Mouse (Mus musculus) ES-Bruce4 (cell line): ENCODE measurements around the gene Kif6. TPM values are rescaled to one million over a fixed set of nuclear protein-coding genes. Genes with fewer than 3 reads are reported as not detected.

ENCODE experiments used
- H3K27ac ChIP-seq: 2 replicates; pipeline ENCODE4 v1.5.1; 2012; ENCODE audit warnings: low read length, inconsistent platforms; ENCODE audit not compliant: insufficient read depth
- H3K27me3 ChIP-seq: 2 replicates; pipeline ENCODE4 v1.6.1; 2012; ENCODE audit warnings: mild to moderate bottlenecking, low read length, inconsistent platforms; ENCODE audit not compliant: control insufficient read depth, poor library complexity, insufficient read depth, severe bottlenecking
- H3K36me3 ChIP-seq: 2 replicates; pipeline ENCODE4 v1.6.1; 2012; ENCODE audit warnings: inconsistent platforms, mild to moderate bottlenecking, low read length, moderate library complexity; ENCODE audit not compliant: control insufficient read depth, poor library complexity, insufficient read depth, severe bottlenecking
- H3K4me1 ChIP-seq: one replicate; pipeline ENCODE4 v1.8.1; 2011; ENCODE audit warnings: low read length; ENCODE audit not compliant: control insufficient read depth, insufficient read depth
- H3K4me3 ChIP-seq: 2 replicates; pipeline ENCODE4 v1.5.1; 2011; ENCODE audit warnings: low read depth, mild to moderate bottlenecking, low read length
- H3K9ac ChIP-seq: 2 replicates; pipeline ENCODE4 v1.6.1; 2012; ENCODE audit warnings: low read depth, mild to moderate bottlenecking, inconsistent platforms; ENCODE audit not compliant: poor library complexity, severe bottlenecking
- H3K9me3 ChIP-seq: replicated peaks from 2 replicates; pipeline ENCODE4 v1.6.1; 2012; ENCODE audit warnings: mild to moderate bottlenecking, low read length, inconsistent platforms; ENCODE audit not compliant: control insufficient read depth, poor library complexity, insufficient read depth, severe bottlenecking
- CTCF ChIP-seq: IDR thresholded peaks from one replicate; pipeline ENCODE4 v1.8.1; 2011; ENCODE audit warnings: low read depth, low read length
- EP300 ChIP-seq: IDR thresholded peaks from 2 replicates; pipeline ENCODE4 v1.6.1; 2011; ENCODE audit warnings: low read depth, low read length; ENCODE audit not compliant: insufficient read depth
- POLR2A ChIP-seq: IDR thresholded peaks from one replicate; pipeline ENCODE4 v1.8.1; 2011; ENCODE audit warnings: low read length; ENCODE audit not compliant: insufficient read depth
- polyA plus RNA-seq: library from polyadenylated mRNA; stranded (reverse); fragments of >200 nt; gene quantifications from 2 replicates; pipeline ENCODE4 v1.2.4, GENCODE M21; 2011; ENCODE audit warnings: low read depth; ENCODE audit not compliant: missing spikeins, insufficient read depth, insufficient read length

Gene Kif6
- polyA plus RNA-seq, 1 experiment, result 2.3 TPM

- H3K27me3 ChIP-seq, result no peaks in the 10 kb centered on the region
- no peak for TF ChIP-seq EP300
- no peak for TF ChIP-seq CTCF
- TF ChIP-seq POLR2A, result no peak
- H3K9ac ChIP-seq, result no peak overlapping the region
- H3K4me1 ChIP-seq, result no peaks in the 10 kb centered on the region
- no peaks in the 10 kb centered on the region for H3K9me3 ChIP-seq
- no peak overlapping the region for H3K27ac ChIP-seq
- H3K4me3 ChIP-seq, result no peak overlapping the region
- H3K36me3 ChIP-seq, result no peaks in the 10 kb centered on the region
Observed at GRCm38 (mm10) chr17:49734776-49735175, 119.8 kb downstream of the Kif6 start.

- no peak overlapping the region for H3K9ac ChIP-seq
- TF ChIP-seq EP300, result no peak
- no peaks in the 10 kb centered on the region for H3K36me3 ChIP-seq
- no peak overlapping the region for H3K4me3 ChIP-seq
- no peaks in the 10 kb centered on the region for H3K27me3 ChIP-seq
- H3K4me1 ChIP-seq, result no peaks in the 10 kb centered on the region
- H3K27ac ChIP-seq, result no peak overlapping the region
- no peaks in the 10 kb centered on the region for H3K9me3 ChIP-seq
Observed at GRCm38 (mm10) chr17:49736364-49736763, 121.4 kb downstream of the Kif6 start.

GRCm38 (mm10) chr17:49737217-49737774 lies 122.4 kb downstream of the Kif6 start:
- Histone ChIP-seq H3K4me1 (no peaks in the 10 kb centered on the region), H3K27ac (no peak overlapping the region), H3K36me3 (no peaks in the 10 kb centered on the region), H3K9ac (no peak overlapping the region), H3K4me3 (no peak overlapping the region), H3K9me3 (no peaks in the 10 kb centered on the region), H3K27me3 (no peaks in the 10 kb centered on the region)
- TF ChIP-seq POLR2A, result no peak
- TF ChIP-seq CTCF, result no peak
- no peak for TF ChIP-seq EP300

GRCm38 (mm10) chr17:49738351-49738750 lies 123.4 kb downstream of the Kif6 start:
- no peak overlapping the region for H3K27ac ChIP-seq
- no peaks in the 10 kb centered on the region for H3K4me1 ChIP-seq
- H3K4me3 ChIP-seq, result no peak overlapping the region
- TF ChIP-seq EP300 (no peak), CTCF (no peak), POLR2A (no peak)
- H3K9ac ChIP-seq, result no peak overlapping the region
- no peaks in the 10 kb centered on the region for H3K9me3 ChIP-seq
- H3K36me3 ChIP-seq, result no peaks in the 10 kb centered on the region
- H3K27me3 ChIP-seq, result no peaks in the 10 kb centered on the region

GRCm38 (mm10) chr17:49739896-49740679 lies 125.2 kb downstream of the Kif6 start:
- Histone ChIP-seq H3K4me1 (no peaks in the 10 kb centered on the region), H3K4me3 (no peak overlapping the region), H3K9ac (no peak overlapping the region), H3K36me3 (no peaks in the 10 kb centered on the region), H3K9me3 (no peaks in the 10 kb centered on the region), H3K27me3 (no peaks in the 10 kb centered on the region), H3K27ac (no peak overlapping the region)
- TF ChIP-seq POLR2A, result no peak
- no peak for TF ChIP-seq CTCF
- no peak for TF ChIP-seq EP300

GRCm38 (mm10) chr17:49741172-49741571 lies 126.2 kb downstream of the Kif6 start:
- H3K4me1 ChIP-seq, result no peaks in the 10 kb centered on the region
- no peak overlapping the region for H3K27ac ChIP-seq
- TF ChIP-seq CTCF (no peak), POLR2A (no peak), EP300 (no peak)

More at GRCm38 (mm10) chr17:49741172-49741571, 126.2 kb downstream of the Kif6 start:
- no peaks in the 10 kb centered on the region for H3K36me3 ChIP-seq
- no peak overlapping the region for H3K9ac ChIP-seq
- no peaks in the 10 kb centered on the region for H3K9me3 ChIP-seq
- no peak overlapping the region for H3K4me3 ChIP-seq
- H3K27me3 ChIP-seq, result no peaks in the 10 kb centered on the region
